Mouse (Mus musculus) heart, embryonic 15.5 days (tissue): ENCODE results near the gene Ifne. TPM values are rescaled to one million over a fixed set of nuclear protein-coding genes. Genes with fewer than 3 reads are reported as not detected.

Experiments
- ATAC-seq: fragments of 200-750 bp; cut with Nextera tagmentation; replicated peaks from 2 replicates; pipeline ENCODE4 v1.8.0; 2017; ENCODE audit warnings: low read depth, moderate TSS enrichment; ENCODE audit not compliant: insufficient number of reproducible peaks, insufficient read depth, low FRiP score
- H3K27ac ChIP-seq: fragments of 300-500 bp; sonication (generic); 2 replicates; pipeline ENCODE4 v1.5.1; 2015; ENCODE audit warnings: mild to moderate bottlenecking, inconsistent platforms
- H3K27me3 ChIP-seq: fragments of 300-500 bp; sonication (generic); 2 replicates; pipeline ENCODE4 v1.6.1; 2015; ENCODE audit warnings: inconsistent platforms
- H3K36me3 ChIP-seq: fragments of 300-500 bp; sonication (generic); 2 replicates; pipeline ENCODE4 v1.6.1; 2015; ENCODE audit warnings: mild to moderate bottlenecking, inconsistent platforms
- H3K4me1 ChIP-seq: fragments of 300-500 bp; sonication (generic); replicated peaks from 2 replicates; pipeline ENCODE4 v1.6.1; 2015; ENCODE audit warnings: inconsistent platforms
- H3K4me2 ChIP-seq: fragments of 300-500 bp; sonication (generic); 2 replicates; pipeline ENCODE4 v1.6.1; 2015; ENCODE audit warnings: inconsistent platforms, mild to moderate bottlenecking, moderate library complexity
- H3K4me3 ChIP-seq: fragments of 300-500 bp; sonication (generic); 2 replicates; pipeline ENCODE4 v1.5.1; 2015; ENCODE audit warnings: mild to moderate bottlenecking, inconsistent platforms
- H3K9ac ChIP-seq: fragments of 300-500 bp; sonication (generic); 2 replicates; pipeline ENCODE4 v1.6.1; 2015; ENCODE audit warnings: mild to moderate bottlenecking, inconsistent platforms
- H3K9me3 ChIP-seq: fragments of 300-500 bp; sonication (generic); replicated peaks from 2 replicates; pipeline ENCODE4 v1.6.1; 2016; ENCODE audit warnings: inconsistent platforms
- WGBS: fragments of 180-500 bp; shearing (Covaris S2); methylation state at CpG from one replicate; pipeline ENCODE4 v1.1.7; 2015; ENCODE audit warnings: mixed read lengths; 5-methylcytosine and 5-hydroxymethylcytosine counted together
- polyA plus RNA-seq: library from polyadenylated mRNA; unstranded; fragments of >200 nt; fragmentation: Nextera tagmentation; extraction: Ambion mirVana; gene quantifications from 2 replicates; pipeline ENCODE4 v1.2.1, GENCODE M21; 2015

The Ifne gene
- not detected in 2 replicates for polyA plus RNA-seq

DNA sequence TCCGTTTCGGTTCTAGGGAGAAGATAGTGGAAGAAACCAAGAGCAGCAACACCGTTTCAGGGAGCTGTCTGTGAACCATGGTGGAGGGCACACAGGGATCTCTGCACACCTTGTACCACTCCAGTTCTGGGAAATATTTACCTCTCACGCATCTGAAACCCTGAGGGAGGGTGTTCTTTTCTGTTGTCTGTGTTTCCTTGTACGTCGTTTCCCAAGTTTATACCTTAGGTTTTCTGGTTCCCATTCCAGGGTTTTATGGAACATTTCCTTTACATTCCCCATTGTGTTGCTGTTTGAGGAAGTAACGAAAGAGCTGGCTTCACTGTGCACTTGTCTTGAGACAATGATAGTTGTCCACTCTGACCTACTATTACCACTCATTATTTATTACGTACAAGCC, at the start of gene Ifne:
Gene Ifne (minus strand): TSS at position 101 of the 400 bp plus-strand sequence.
- Histone ChIP-seq H3K9ac (no peak within 1 kb of the TSS), H3K27me3 (no peaks in the 10 kb centered on the region), H3K36me3 (no peaks in the 10 kb centered on the region), H3K4me3 (no peak within 1 kb of the TSS), H3K4me1 (no peaks in the 10 kb centered on the region), H3K27ac (no peak within 1 kb of the TSS), H3K9me3 (no peaks in the 10 kb centered on the region), H3K4me2 (no peak within 1 kb of the TSS)
- no peak for ATAC-seq
- WGBS, result 79% methylated on average over 8 of the region's 8 CpGs

DNA sequence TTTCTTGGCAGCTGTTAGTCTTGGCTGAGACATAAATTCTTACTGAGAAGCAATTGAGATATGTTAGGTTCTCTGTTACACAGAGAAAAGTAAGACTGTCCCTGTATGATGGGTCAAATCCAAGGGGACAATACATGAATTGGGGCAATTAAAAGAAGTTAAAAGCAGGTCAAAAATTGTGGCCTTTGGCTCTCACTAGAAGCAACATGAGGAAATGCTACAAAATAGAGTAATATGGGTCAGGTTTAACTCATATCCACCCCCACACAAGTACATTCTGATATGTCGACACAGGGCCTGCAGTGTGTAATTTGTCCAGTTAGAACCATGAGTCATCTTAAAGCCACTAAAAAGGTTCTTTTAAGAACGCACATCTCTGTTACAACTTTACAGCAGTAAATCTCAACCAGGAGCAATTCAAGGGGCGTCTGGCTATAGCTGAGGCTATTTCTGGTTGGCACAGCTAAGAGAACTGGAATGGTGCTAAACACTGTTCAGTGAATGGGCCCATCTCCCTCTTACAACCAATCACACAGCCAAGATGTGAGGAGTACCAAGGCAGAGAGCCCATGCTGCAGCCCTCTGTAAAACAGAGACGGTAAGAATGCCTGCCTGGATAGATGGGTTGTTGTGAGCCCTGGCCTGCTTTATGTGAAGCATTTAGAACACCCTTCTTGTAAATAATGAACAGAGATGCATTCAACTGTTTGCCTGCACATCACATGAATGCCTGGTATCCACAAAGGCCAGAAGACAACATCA, 48.5 kb upstream of the Ifne start:
- WGBS, result 27% methylated on average over 4 of the region's 4 CpGs
- no peak overlapping the region for H3K9ac ChIP-seq
- no peak for ATAC-seq
- peaks cover 11% of the 10 kb centered on the region; the same call in 1 of the 2 replicates for H3K4me1 ChIP-seq
- no peak overlapping the region for H3K4me3 ChIP-seq
- H3K27me3 ChIP-seq, result no peaks in the 10 kb centered on the region
- peak overlapping the region; percentile 58 for H3K27ac ChIP-seq
- H3K4me2 ChIP-seq, result no peak overlapping the region
- H3K36me3 ChIP-seq, result no peaks in the 10 kb centered on the region
- no peaks in the 10 kb centered on the region for H3K9me3 ChIP-seq

DNA sequence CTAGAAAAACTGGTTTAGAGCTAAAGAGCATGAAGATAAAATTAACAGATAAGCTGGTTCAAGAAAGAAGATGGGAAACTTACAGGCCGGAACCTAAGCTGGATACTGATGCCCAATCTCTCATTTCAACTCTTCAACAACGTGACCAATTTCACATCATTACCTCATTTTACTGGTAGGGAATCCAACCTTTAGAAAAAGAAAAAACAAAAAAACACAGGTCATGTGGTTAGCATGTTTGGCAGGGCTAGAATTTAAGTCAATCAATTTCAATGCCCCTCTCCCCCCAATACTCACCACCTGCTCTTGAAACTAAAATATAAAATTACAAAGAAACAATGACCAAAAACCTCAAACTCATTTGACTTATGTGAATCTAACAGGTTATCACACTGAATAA, 47.8 kb upstream of the Ifne start:
- Histone ChIP-seq H3K27me3 (no peaks in the 10 kb centered on the region), H3K9ac (no peak overlapping the region), H3K4me1 (peaks cover 11% of the 10 kb centered on the region; the same call in 1 of the 2 replicates), H3K4me3 (no peak overlapping the region), H3K9me3 (no peaks in the 10 kb centered on the region), H3K4me2 (no peak overlapping the region), H3K27ac (no peak overlapping the region), H3K36me3 (no peaks in the 10 kb centered on the region)
- ATAC-seq, result no peak
- 79% methylated on average over 2 of the region's 2 CpGs for WGBS

DNA sequence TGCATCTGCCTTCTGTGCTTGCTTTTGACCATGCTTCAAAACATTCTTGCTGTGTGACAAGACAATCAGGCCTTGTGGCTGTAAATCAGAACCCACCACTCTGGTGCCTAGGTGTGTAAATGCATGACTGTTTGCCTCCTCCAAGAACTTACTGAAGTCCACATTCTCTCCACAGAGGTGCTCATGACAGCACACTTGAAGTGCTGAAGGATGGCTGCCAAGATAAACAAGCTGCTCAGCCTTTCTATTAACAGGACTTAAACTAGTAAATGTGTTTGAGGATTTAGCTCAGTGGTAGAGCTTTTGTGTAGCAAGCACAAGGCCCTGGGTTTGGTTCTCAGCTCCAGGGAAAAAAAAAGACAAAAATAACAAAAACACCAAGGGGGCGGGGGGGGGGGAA, 46.6 kb upstream of the Ifne start:
- WGBS, result 67% methylated on average over 1 of the region's 1 CpGs
- no peak overlapping the region for H3K27ac ChIP-seq
- no peaks in the 10 kb centered on the region for H3K36me3 ChIP-seq
- no peak overlapping the region for H3K9ac ChIP-seq
- no peak for ATAC-seq
- H3K4me1 ChIP-seq, result peaks cover 11% of the 10 kb centered on the region; the same call in 1 of the 2 replicates
- no peak overlapping the region for H3K4me3 ChIP-seq
- no peak overlapping the region for H3K4me2 ChIP-seq
- no peaks in the 10 kb centered on the region for H3K9me3 ChIP-seq
- no peaks in the 10 kb centered on the region for H3K27me3 ChIP-seq

DNA sequence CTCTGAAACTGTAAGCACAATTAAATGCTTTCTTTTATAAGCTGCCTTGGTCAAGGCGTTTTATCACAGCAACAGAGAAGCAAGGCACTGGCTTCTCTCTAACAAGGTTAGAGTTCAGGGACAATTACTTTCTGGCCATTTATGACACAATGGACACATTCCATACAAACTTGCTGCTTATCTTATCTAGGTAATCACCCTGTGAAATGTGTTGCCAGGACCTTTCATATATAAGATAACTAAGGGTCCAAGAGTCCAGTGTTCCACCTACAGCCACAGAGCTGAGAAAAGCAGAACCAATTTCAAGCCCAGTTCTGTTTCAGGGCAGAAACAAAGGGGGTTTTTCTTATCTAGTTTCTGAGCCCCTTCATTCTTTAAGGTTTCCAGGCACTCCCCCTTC, 46.1 kb upstream of the Ifne start:
- 77% methylated on average over 1 of the region's 1 CpGs for WGBS
- H3K36me3 ChIP-seq, result no peaks in the 10 kb centered on the region
- no peak overlapping the region for H3K27ac ChIP-seq
- H3K9me3 ChIP-seq, result no peaks in the 10 kb centered on the region
- ATAC-seq, result no peak
- H3K4me3 ChIP-seq, result no peak overlapping the region
- no peak overlapping the region for H3K9ac ChIP-seq
- H3K4me2 ChIP-seq, result no peak overlapping the region
- H3K4me1 ChIP-seq, result peaks cover 11% of the 10 kb centered on the region; the same call in 1 of the 2 replicates
- H3K27me3 ChIP-seq, result no peaks in the 10 kb centered on the region

DNA sequence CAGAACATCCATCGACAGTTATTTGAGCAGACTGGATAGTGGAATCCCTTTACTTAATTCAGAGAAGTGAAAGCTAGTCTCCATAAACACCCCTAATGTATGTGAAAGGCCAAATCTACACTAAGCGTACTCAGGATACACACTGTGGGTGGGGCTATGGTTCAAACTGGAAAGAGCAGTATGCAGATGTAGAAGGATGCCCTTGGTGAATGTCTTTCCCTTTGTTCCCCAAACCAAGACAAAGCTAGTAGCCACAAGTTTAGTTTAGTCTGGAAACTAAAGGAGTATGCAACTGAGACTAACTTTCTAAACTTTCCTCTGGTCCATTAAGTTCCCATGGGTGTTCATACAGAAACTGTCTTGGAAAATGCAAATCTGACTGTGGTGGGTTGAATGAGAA, 45.5 kb upstream of the Ifne start:
- Histone ChIP-seq H3K36me3 (no peaks in the 10 kb centered on the region), H3K4me2 (no peak overlapping the region), H3K27ac (no peak overlapping the region), H3K4me3 (no peak overlapping the region), H3K9me3 (no peaks in the 10 kb centered on the region), H3K9ac (no peak overlapping the region), H3K27me3 (no peaks in the 10 kb centered on the region), H3K4me1 (peaks cover 11% of the 10 kb centered on the region; the same call in 1 of the 2 replicates)
- no peak for ATAC-seq
- 93% methylated on average over 2 of the region's 2 CpGs for WGBS

DNA sequence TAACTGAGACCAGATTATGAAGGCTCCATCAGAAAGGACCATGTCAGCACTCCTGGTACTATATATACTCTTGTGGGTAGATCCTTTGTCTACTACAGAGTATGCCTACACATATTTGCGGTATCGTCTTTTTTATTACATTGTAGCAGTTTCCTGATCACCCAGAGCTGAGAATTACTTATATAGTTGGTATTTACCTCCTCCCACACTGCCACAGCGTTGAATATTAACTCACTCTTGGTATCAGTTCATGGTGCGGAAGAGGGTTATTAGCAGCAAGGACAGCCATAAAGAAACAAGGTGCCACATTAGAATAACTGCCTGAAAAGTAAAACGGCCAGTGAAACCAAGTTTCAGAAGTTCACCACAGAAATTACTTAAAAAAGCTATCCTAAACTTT, 41.3 kb upstream of the Ifne start:
- Histone ChIP-seq H3K27ac (no peak overlapping the region), H3K36me3 (no peaks in the 10 kb centered on the region), H3K4me3 (no peak overlapping the region), H3K4me2 (no peak overlapping the region), H3K9me3 (no peaks in the 10 kb centered on the region), H3K9ac (no peak overlapping the region), H3K27me3 (no peaks in the 10 kb centered on the region), H3K4me1 (no peaks in the 10 kb centered on the region)
- WGBS, result 86% methylated on average over 5 of the region's 5 CpGs
- ATAC-seq, result no peak

DNA sequence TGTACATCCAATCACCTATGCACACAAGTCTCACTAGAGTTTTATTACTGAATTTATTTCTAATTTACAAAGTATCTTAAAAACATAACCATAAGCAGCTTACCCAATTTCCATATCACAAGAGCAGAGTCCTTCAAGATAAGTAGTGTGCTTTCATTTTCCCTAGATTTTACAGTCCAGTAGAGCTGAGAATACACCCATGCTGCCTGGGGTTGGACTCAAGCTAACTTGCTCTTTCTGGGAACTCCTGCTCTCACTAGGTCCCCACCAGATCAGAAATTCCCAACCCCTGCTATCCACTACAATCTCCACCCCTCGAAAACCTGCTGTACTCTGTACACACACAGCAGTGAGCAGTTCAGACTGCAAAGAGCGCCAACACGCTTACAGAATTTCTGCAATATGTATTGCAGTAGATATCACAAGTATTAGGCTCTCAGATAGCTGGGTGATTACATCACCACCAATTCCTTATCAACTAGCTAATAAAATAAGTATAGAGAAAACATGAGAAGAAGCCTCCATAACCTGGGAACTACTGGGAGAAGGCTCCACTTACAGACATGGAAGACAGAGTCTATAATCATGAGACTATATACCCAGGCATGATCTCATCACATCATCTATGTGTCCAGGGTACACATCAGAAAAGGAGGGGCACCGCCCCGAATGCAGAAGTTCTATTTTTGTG, 37.9 kb upstream of the Ifne start:
- H3K27me3 ChIP-seq, result no peaks in the 10 kb centered on the region
- no peaks in the 10 kb centered on the region for H3K9me3 ChIP-seq
- no peak overlapping the region for H3K27ac ChIP-seq
- H3K9ac ChIP-seq, result no peak overlapping the region
- no peak overlapping the region for H3K4me3 ChIP-seq
- H3K36me3 ChIP-seq, result no peaks in the 10 kb centered on the region
- H3K4me1 ChIP-seq, result no peaks in the 10 kb centered on the region
- no peak overlapping the region for H3K4me2 ChIP-seq
- no peak for ATAC-seq
- 72% methylated on average over 5 of the region's 5 CpGs for WGBS

DNA sequence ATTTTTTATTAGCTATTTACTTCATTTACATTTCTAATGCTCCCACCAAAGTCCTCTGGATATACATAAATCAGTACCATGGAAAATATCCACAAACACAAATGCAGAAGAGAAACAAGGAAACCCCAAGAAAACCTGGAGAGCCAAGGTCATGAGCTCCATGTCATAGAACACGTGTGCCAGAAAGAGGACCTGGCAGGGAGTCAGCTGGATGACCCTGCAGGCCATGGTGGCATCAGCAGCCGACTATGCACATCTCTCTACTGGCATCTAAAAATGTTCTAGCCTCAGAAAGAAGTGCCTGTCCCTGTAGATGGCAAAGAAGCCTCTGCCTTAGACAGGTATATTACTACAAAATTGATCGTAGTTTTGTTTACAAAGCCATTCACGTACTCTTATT, 36.3 kb upstream of the Ifne start:
- ATAC-seq, result no peak
- H3K9me3 ChIP-seq, result no peaks in the 10 kb centered on the region
- no peak overlapping the region for H3K27ac ChIP-seq
- no peaks in the 10 kb centered on the region for H3K4me1 ChIP-seq
- H3K4me3 ChIP-seq, result no peak overlapping the region
- no peaks in the 10 kb centered on the region for H3K27me3 ChIP-seq
- no peak overlapping the region for H3K9ac ChIP-seq
- no peak overlapping the region for H3K4me2 ChIP-seq
- H3K36me3 ChIP-seq, result no peaks in the 10 kb centered on the region
- WGBS, result 80% methylated on average over 4 of the region's 4 CpGs

DNA sequence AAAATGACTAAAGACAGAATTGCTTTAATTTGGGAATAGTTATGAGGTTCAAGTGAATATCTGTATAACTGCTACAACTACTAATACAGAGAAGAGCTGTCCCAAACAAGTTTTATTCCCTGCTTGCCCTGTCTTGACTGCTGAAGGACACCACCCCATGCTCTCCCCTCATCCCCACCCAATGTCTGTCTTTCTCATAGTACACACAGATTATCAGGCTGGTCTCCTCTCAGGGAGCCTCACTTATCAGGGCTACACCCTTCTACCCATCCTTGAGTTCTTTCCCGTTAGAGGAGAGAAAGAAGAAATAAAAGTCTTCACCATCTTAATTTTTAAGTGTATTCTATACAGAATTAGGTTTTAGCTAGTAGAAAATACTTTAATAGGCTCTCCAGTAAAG, 34.0 kb upstream of the Ifne start:
- H3K27me3 ChIP-seq, result no peaks in the 10 kb centered on the region
- no peak for ATAC-seq
- H3K4me1 ChIP-seq, result no peaks in the 10 kb centered on the region
- no peak overlapping the region for H3K9ac ChIP-seq
- H3K36me3 ChIP-seq, result no peaks in the 10 kb centered on the region
- H3K9me3 ChIP-seq, result no peaks in the 10 kb centered on the region
- WGBS, result 60% methylated on average over 1 of the region's 1 CpGs
- H3K4me3 ChIP-seq, result no peak overlapping the region
- H3K27ac ChIP-seq, result no peak overlapping the region
- no peak overlapping the region for H3K4me2 ChIP-seq

DNA sequence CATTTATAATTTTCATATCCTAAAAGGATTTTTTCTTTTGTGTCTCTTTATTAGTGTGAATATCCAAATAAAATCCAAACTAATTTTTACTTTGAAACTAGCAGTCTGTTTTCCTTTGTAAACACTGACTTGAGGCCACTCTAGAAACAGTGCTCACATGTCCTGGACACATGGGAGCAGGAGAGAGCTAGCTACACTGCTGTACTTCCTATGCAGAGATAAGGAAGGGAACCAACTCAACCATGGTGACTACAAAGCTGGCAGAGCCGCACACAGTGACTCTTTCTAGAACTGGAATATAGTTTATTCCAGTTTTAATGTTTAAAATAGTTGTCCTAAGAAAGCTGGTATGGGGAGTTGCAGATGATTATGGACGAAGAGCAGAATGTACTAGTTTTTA, 32.9 kb upstream of the Ifne start:
- no peaks in the 10 kb centered on the region for H3K4me1 ChIP-seq
- 70% methylated on average over 2 of the region's 2 CpGs for WGBS
- ATAC-seq, result no peak

DNA sequence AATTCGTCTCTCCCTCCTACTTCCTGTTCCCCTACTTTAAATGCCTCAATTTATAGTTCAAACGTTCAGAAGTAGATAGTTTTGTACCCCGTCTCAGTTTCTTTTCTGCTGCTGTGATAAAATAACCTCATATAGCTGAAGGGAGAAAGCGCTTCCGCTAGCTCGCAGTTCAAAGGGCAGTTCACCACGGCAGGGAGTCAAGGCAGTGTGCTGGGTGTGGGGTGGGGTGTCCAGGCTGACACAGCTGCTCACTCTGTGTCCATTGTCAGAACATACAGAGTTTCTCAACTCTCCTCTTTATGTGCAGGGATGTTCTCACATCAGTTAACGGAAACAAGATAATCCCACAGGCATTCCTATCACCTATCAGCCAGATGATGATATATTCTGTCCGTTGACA, 32.2 kb upstream of the Ifne start:
- WGBS, result 58% methylated on average over 9 of the region's 9 CpGs
- Histone ChIP-seq H3K4me3 (no peak overlapping the region), H3K27me3 (no peaks in the 10 kb centered on the region), H3K4me1 (no peaks in the 10 kb centered on the region), H3K4me2 (no peak overlapping the region), H3K36me3 (no peaks in the 10 kb centered on the region), H3K27ac (no peak overlapping the region), H3K9ac (no peak overlapping the region), H3K9me3 (no peaks in the 10 kb centered on the region)
- no peak for ATAC-seq

More for the DNA sequence above, 32.9 kb upstream of the Ifne start:
- H3K36me3 ChIP-seq, result no peaks in the 10 kb centered on the region
- H3K4me3 ChIP-seq, result no peak overlapping the region
- H3K4me2 ChIP-seq, result no peak overlapping the region
- no peaks in the 10 kb centered on the region for H3K27me3 ChIP-seq
- H3K27ac ChIP-seq, result no peak overlapping the region
- no peaks in the 10 kb centered on the region for H3K9me3 ChIP-seq
- no peak overlapping the region for H3K9ac ChIP-seq
